Mouse (Mus musculus) heart, postnatal 25 days (tissue): ENCODE results near the gene Man1a. TPM values are rescaled to one million over a fixed set of nuclear protein-coding genes. Genes with fewer than 3 reads are reported as not detected.

ENCODE experiments used
- DNase-seq: peaks from one replicate; pipeline ENCODE4 v3.0.0; 2022; ENCODE audit warnings: low spot score
- intact Hi-C: fragments of 180-260 bp; cut with DNase I; formaldehyde crosslinking; loops from one replicate; pipeline ENCODE4 v1.15.1; 2025
- total RNA-seq, 2 experiments: library from RNA; stranded (reverse); gene quantifications; 2 replicates each; pipeline ENCODE4 v1.2.3; 2021

The Man1a gene
- total RNA-seq, 2 experiments from 2014 or later = 35.0 to 36.2 TPM

- intact Hi-C loops = no loop called here
These were observed 217.2 kb downstream of the Man1a start for GRCm38 (mm10) chr10:53859224-53859623.

More at GRCm38 (mm10) chr10:53859224-53859623, 217.2 kb downstream of the Man1a start:
- no peak for DNase-seq
